Mouse (Mus musculus) stomach, postnatal 0 days (tissue): ENCODE data around the gene Atxn2.

Source experiments
- CTCF ChIP-seq: IDR thresholded peaks from 2 replicates; pipeline ENCODE4 v1.5.1; 2016; ENCODE audit warnings: antibody characterized with exemption, low read depth, mild to moderate bottlenecking, moderate library complexity
- EP300 ChIP-seq: optimal IDR thresholded peaks from 2 replicates; pipeline ENCODE3; 2016; ENCODE audit warnings: antibody characterized with exemption

DNA sequence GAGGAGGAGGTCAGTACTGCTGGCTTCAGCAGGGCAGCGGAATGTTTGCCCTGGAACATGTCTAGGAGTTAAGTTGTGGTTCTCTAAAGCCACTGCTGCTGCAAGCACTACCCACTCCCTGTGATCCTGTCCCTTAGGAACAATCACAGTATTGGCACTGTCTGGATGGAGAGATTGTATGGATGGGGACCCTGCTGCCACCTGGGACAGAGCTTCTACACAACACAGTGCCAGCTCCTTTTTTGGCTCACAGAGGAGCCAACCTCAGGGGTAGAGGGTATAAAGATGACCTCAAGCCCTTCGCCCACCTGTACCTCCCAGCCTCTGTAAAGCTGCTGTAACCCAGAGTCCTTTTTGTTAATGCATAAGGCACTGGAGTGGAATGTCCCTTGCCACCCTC is 105.5 kb downstream of the Atxn2 start:
- TF ChIP-seq CTCF (no peak), EP300 (no peak)
